Mouse (Mus musculus) CH12.LX (cell line): Measurements from ENCODE around the gene Mettl24. TPM values are rescaled to one million over a fixed set of nuclear protein-coding genes. Genes with fewer than 3 reads are reported as not detected.

ENCODE experiments used
- DNase-seq: peaks from one replicate; pipeline ENCODE4 v3.0.0-alpha.2; 2013; ENCODE audit errors: extremely low read depth
- H3K27ac ChIP-seq: 2 replicates; pipeline ENCODE4 v1.5.1; 2012; ENCODE audit warnings: low read depth, mild to moderate bottlenecking, control low read depth, moderate library complexity; ENCODE audit not compliant: insufficient read depth
- H3K27me3 ChIP-seq: replicated peaks from 2 replicates; pipeline ENCODE3; 2012; ENCODE audit warnings: inconsistent platforms
- H3K36me3 ChIP-seq, 2 experiments: replicated peaks in 1 of 2; 2 replicates each; pipeline versions ENCODE3 to v1.6.1; 2012; ENCODE audit warnings: inconsistent platforms in 1 of 2, low read length in 1 of 2, mild to moderate bottlenecking in 1 of 2, mixed read lengths in 1 of 2, moderate library complexity in 1 of 2; ENCODE audit not compliant: control insufficient read depth in 1 of 2, insufficient read depth in 1 of 2
- H3K4me1 ChIP-seq, 2 experiments: 2 replicates each; pipeline ENCODE4 v1.6.1; 2012; ENCODE audit warnings: inconsistent platforms in 1 of 2, moderate library complexity in 1 of 2; ENCODE audit not compliant: insufficient read depth in 2 of 2, control insufficient read depth in 1 of 2
- H3K4me2 ChIP-seq: 2 replicates; pipeline ENCODE4 v1.6.1; 2012; ENCODE audit warnings: low read depth, mild to moderate bottlenecking, control low read depth; ENCODE audit not compliant: poor library complexity, insufficient read depth, severe bottlenecking
- H3K4me3 ChIP-seq, 3 experiments: fragments of 150-350 bp in 1 of 3; sonication (generic) in 1 of 3; replicated peaks in 1 of 3; 2 replicates each; pipeline versions ENCODE3 to v1.5.1; 2011 to 2012; ENCODE audit warnings: low read depth in 2 of 3, low read length in 2 of 3, mild to moderate bottlenecking in 2 of 3, moderate library complexity in 2 of 3, control low read depth in 1 of 3, improper control_type of control experiment in 1 of 3, inconsistent platforms in 1 of 3, mixed read lengths in 1 of 3; ENCODE audit not compliant: poor library complexity in 1 of 3
- H3K79me2 ChIP-seq: replicated peaks from 2 replicates; pipeline ENCODE4 v1.6.1; 2012; ENCODE audit warnings: mild to moderate bottlenecking, moderate library complexity; ENCODE audit not compliant: control insufficient read depth, poor library complexity, insufficient read depth, severe bottlenecking; ENCODE audit errors: extremely low read depth
- H3K9ac ChIP-seq: 2 replicates; pipeline ENCODE4 v1.6.1; 2012; ENCODE audit warnings: low read depth, mild to moderate bottlenecking, control low read depth, moderate library complexity; ENCODE audit not compliant: insufficient read depth
- H3K9me3 ChIP-seq: replicated peaks from 2 replicates; pipeline ENCODE3; 2012; ENCODE audit warnings: low read length, inconsistent platforms, mixed read lengths
- BHLHE40 ChIP-seq: IDR thresholded peaks from 2 replicates; pipeline ENCODE4 v1.6.1; 2011; ENCODE audit warnings: mild to moderate bottlenecking, low read depth, low read length, improper control_type of control experiment
- CHD1 ChIP-seq: IDR thresholded peaks from 2 replicates; pipeline ENCODE4 v1.6.1; 2012; ENCODE audit warnings: low read depth, low read length, improper control_type of control experiment, inconsistent platforms
- E2F4 ChIP-seq: IDR thresholded peaks from 2 replicates; pipeline ENCODE4 v1.6.1; 2011; ENCODE audit warnings: low read depth, low read length, improper control_type of control experiment; ENCODE audit not compliant: insufficient replicate concordance
- ELF1 ChIP-seq: IDR thresholded peaks from 2 replicates; pipeline ENCODE4 v1.6.1; 2014; ENCODE audit warnings: low read depth, mild to moderate bottlenecking, inconsistent platforms, low read length, improper control_type of control experiment
- JUND ChIP-seq: conservative IDR thresholded peaks from 2 replicates; pipeline ENCODE4 v1.6.1; 2011; ENCODE audit warnings: low read depth, low read length, improper control_type of control experiment
- MAX ChIP-seq: IDR thresholded peaks from 2 replicates; pipeline ENCODE4 v1.6.1; 2011; ENCODE audit warnings: low read length, improper control_type of control experiment
- MEF2A ChIP-seq: IDR thresholded peaks from 2 replicates; pipeline ENCODE4 v1.6.1; 2014; ENCODE audit warnings: low read depth, mild to moderate bottlenecking, inconsistent platforms, low read length, improper control_type of control experiment, borderline replicate concordance
- MYC ChIP-seq: IDR thresholded peaks from 2 replicates; pipeline ENCODE4 v1.6.1; 2011; ENCODE audit warnings: low read depth, mild to moderate bottlenecking, improper control_type of control experiment, low read length
- NELFE ChIP-seq: IDR thresholded peaks from 2 replicates; pipeline ENCODE4 v1.6.1; 2011; ENCODE audit warnings: low read depth, low read length, improper control_type of control experiment
- POLR2A ChIP-seq: IDR thresholded peaks from 2 replicates; pipeline ENCODE4 v1.6.1; 2011; ENCODE audit warnings: low read depth, mild to moderate bottlenecking, improper control_type of control experiment, low read length
- POLR2AphosphoS2 ChIP-seq: IDR thresholded peaks from 2 replicates; pipeline ENCODE4 v1.6.1; 2011; ENCODE audit warnings: low read depth, low read length, improper control_type of control experiment
- RCOR1 ChIP-seq: conservative IDR thresholded peaks from 2 replicates; pipeline ENCODE4 v1.6.1; 2012; ENCODE audit warnings: low read depth, mild to moderate bottlenecking, inconsistent platforms, low read length, improper control_type of control experiment
- SMC3 ChIP-seq: IDR thresholded peaks from 2 replicates; pipeline ENCODE4 v1.6.1; 2011; ENCODE audit warnings: low read depth, low read length, improper control_type of control experiment
- TCF12 ChIP-seq: IDR thresholded peaks from 2 replicates; pipeline ENCODE4 v1.6.1; 2014; ENCODE audit warnings: low read depth, mild to moderate bottlenecking, inconsistent platforms, low read length, improper control_type of control experiment
- UBTF ChIP-seq: IDR thresholded peaks from 2 replicates; pipeline ENCODE4 v1.6.1; 2012; ENCODE audit warnings: low read depth, mild to moderate bottlenecking, inconsistent platforms, low read length, improper control_type of control experiment, moderate library complexity
- USF1 ChIP-seq: IDR thresholded peaks from 2 replicates; pipeline ENCODE4 v1.6.1; 2014; ENCODE audit warnings: low read depth, mild to moderate bottlenecking, inconsistent platforms, low read length, improper control_type of control experiment
- ZMIZ1 ChIP-seq: IDR thresholded peaks from 2 replicates; pipeline ENCODE4 v1.6.1; 2012; ENCODE audit warnings: low read depth, mild to moderate bottlenecking, inconsistent platforms, low read length, improper control_type of control experiment
- ZNF384 ChIP-seq: IDR thresholded peaks from 2 replicates; pipeline ENCODE4 v1.6.1; 2012; ENCODE audit warnings: low read depth, low read length, improper control_type of control experiment, inconsistent platforms
- dilution Hi-C: fragments of 300-500 bp; cut with MboI; formaldehyde crosslinking; loops from 2 replicates; pipeline ENCODE4 v1.14.3; 2020; ENCODE audit warnings: low sequenced_read_pairs; ENCODE audit not compliant: extremely low pct_unique_long_range_greater_than_20kb, extremely low pct_ligation_motif_present
- in situ Hi-C: fragments of 300-500 bp; cut with MboI; formaldehyde crosslinking; loops from 3 replicates; pipeline ENCODE4 v1.14.3; 2019; ENCODE audit warnings: low sequenced_read_pairs, low pct_ligation_motif_present, low pct_unique_long_range_greater_than_20kb, mixed read lengths
- polyA plus RNA-seq: library from polyadenylated mRNA; unstranded; fragments of >175 nt; gene quantifications from 2 replicates; pipeline ENCODE4 v1.2.1, GENCODE M21; 2012; ENCODE audit warnings: low read depth; ENCODE audit not compliant: insufficient read length
- total RNA-seq, 2 experiments: library from RNA; depleted of rRNA; stranded (reverse); fragments of 300-350 nt in 1 of 2; fragments of >200 nt in 1 of 2; gene quantifications; 2 replicates each; pipeline ENCODE4 v1.2.3; 2012 to 2014

Mettl24 gene
- total and polyA plus RNA-seq, 3 experiments = not detected

GRCm38 (mm10) chr10:40840086-40840485, 157.0 kb downstream of the Mettl24 start:
- Histone ChIP-seq H3K4me2 (no peak overlapping the region), H3K79me2 (no peaks in the 10 kb centered on the region), H3K9me3 (no peaks in the 10 kb centered on the region), H3K4me3 (no peak overlapping the region), H3K27ac (no peak overlapping the region), H3K36me3 (peaks cover 47 to 87% of the 10 kb centered on the region in 2 experiments), H3K4me1 (no peaks in the 10 kb centered on the region), H3K9ac (no peak overlapping the region), H3K27me3 (no peaks in the 10 kb centered on the region)
- in situ Hi-C loops (no loop called here), dilution Hi-C loops (no loop called here)
- no peak for DNase-seq
- TF ChIP-seq USF1 = no peak
- TF ChIP-seq E2F4 = no peak
- TF ChIP-seq MYC = no peak

GRCm38 (mm10) chr10:40843841-40844240, 160.8 kb downstream of the Mettl24 start:
- in situ Hi-C loops (no loop called here), dilution Hi-C loops (no loop called here)
- DNase-seq = no peak
- H3K4me3 ChIP-seq = no peak overlapping the region
- H3K9me3 ChIP-seq = no peaks in the 10 kb centered on the region
- peaks cover 52 to 91% of the 10 kb centered on the region in 2 experiments for H3K36me3 ChIP-seq
- no peak overlapping the region for H3K9ac ChIP-seq
- H3K4me2 ChIP-seq = no peak overlapping the region
- H3K27me3 ChIP-seq = no peaks in the 10 kb centered on the region
- H3K79me2 ChIP-seq = no peaks in the 10 kb centered on the region
- TF ChIP-seq NELFE (no peak), MEF2A (no peak), RCOR1 (no peak), POLR2A (no peak), ELF1 (no peak), CHD1 (no peak), JUND (no peak), MAX (no peak), SMC3 (no peak), ZMIZ1 (no peak), BHLHE40 (no peak), ZNF384 (no peak), TCF12 (no peak), E2F4 (no peak), POLR2AphosphoS2 (no peak), UBTF (no peak)
- no peak overlapping the region for H3K27ac ChIP-seq
- H3K4me1 ChIP-seq = peaks cover 2 to 15% of the 10 kb centered on the region in 2 experiments
